Mouse (Mus musculus) stomach, embryonic 16.5 days (tissue): Measurements from ENCODE around the gene Adam33. TPM values are rescaled to one million over a fixed set of nuclear protein-coding genes. Genes with fewer than 3 reads are reported as not detected.

ENCODE experiments used
- ATAC-seq: fragments of 200-750 bp; cut with Nextera tagmentation; 2 replicates; pipeline ENCODE4 v1.8.0; 2017; ENCODE audit warnings: moderate number of reproducible peaks, moderate TSS enrichment; ENCODE audit not compliant: insufficient read depth, low FRiP score
- H3K27ac ChIP-seq: fragments of 300-500 bp; sonication (generic); 2 replicates; pipeline ENCODE4 v1.5.1; 2014; ENCODE audit warnings: low read length
- H3K27me3 ChIP-seq: fragments of 300-500 bp; sonication (generic); 2 replicates; pipeline ENCODE4 v1.6.1; 2014; ENCODE audit warnings: low read length, control low read depth, mixed read lengths; ENCODE audit not compliant: control insufficient read depth, insufficient read depth
- H3K36me3 ChIP-seq: fragments of 300-500 bp; sonication (generic); 2 replicates; pipeline ENCODE4 v1.6.1; 2014; ENCODE audit warnings: low read length; ENCODE audit not compliant: control insufficient read depth, insufficient read depth
- H3K4me1 ChIP-seq: fragments of 300-500 bp; sonication (generic); 2 replicates; pipeline ENCODE4 v1.6.1; 2014; ENCODE audit warnings: low read length, control low read depth, mixed read lengths; ENCODE audit not compliant: control insufficient read depth, insufficient read depth
- H3K4me2 ChIP-seq: fragments of 300-500 bp; sonication (generic); 2 replicates; pipeline ENCODE4 v1.6.1; 2014; ENCODE audit warnings: low read depth, low read length, mixed read lengths
- H3K4me3 ChIP-seq: fragments of 300-500 bp; sonication (generic); replicated peaks from 2 replicates; pipeline ENCODE4 v1.5.1; 2014; ENCODE audit warnings: mild to moderate bottlenecking, low read length
- H3K9ac ChIP-seq: fragments of 300-500 bp; sonication (generic); 2 replicates; pipeline ENCODE4 v1.6.1; 2014; ENCODE audit warnings: low read length
- H3K9me3 ChIP-seq: fragments of 300-500 bp; sonication (generic); replicated peaks from 2 replicates; pipeline ENCODE4 v1.6.1; 2016; ENCODE audit warnings: low read length, control low read depth; ENCODE audit not compliant: control insufficient read depth
- WGBS: fragments of 180-500 bp; shearing (Covaris S2); extraction: QIAGEN DNeasy Blood & Tissue Kit; methylation state at CpG from one replicate; pipeline ENCODE4 v1.1.7; 2014; 5-methylcytosine and 5-hydroxymethylcytosine counted together
- polyA plus RNA-seq: library from polyadenylated mRNA; unstranded; fragments of >200 nt; fragmentation: Nextera tagmentation; extraction: Ambion mirVana; gene quantifications from 2 replicates; pipeline ENCODE4 v1.2.1, GENCODE M21; 2015

The Adam33 gene
- polyA plus RNA-seq, 1 experiment from 2014 or later = 14.2 TPM

- H3K9ac ChIP-seq = peak overlapping the region; percentile 24; the same call in 1 of the 2 replicates
- H3K27me3 ChIP-seq = peaks cover 36% of the 10 kb centered on the region
- peak overlapping the region; percentile 47 for H3K4me2 ChIP-seq
- ATAC-seq = no peak
- H3K4me3 ChIP-seq = peak overlapping the region; percentile 36
- H3K36me3 ChIP-seq = no peaks in the 10 kb centered on the region
- 3% methylated on average over 45 of the region's 45 CpGs for WGBS
- peaks cover 16% of the 10 kb centered on the region for H3K4me1 ChIP-seq
- no peaks in the 10 kb centered on the region for H3K9me3 ChIP-seq
- H3K27ac ChIP-seq = no peak overlapping the region
Observed at GRCm38 (mm10) chr2:131053851-131054645, 9.6 kb downstream of the Adam33 start.

DNA sequence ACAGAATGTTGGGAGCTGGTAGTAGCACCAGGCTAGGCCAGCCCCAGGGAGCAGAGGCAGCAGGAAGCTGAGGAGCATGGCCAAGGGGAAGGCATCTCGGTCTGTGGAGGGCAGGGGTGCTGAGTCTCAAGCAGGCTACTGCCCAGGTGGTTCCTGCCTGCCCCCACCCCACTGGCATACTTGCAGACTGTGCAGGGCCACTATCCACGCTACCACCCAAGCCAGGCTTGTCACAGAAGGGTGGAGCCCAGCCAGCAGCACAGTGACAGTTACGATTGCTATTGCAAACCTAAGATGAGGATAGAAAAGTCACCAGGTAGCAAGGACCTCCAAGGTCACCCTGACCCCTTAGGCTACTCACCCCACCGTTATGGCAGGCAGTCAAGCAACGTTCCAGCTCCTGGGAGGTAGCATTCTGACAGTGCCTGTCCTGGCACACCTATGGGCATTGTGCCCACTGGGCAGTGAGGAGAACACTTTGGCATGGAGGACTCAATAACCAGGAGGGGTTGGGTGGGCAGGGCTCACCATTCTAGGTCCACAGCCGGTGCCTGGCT is 10.7 kb downstream of the Adam33 start:
- Histone ChIP-seq H3K36me3 (no peaks in the 10 kb centered on the region), H3K4me2 (no peak overlapping the region), H3K27ac (no peak overlapping the region), H3K9ac (no peak overlapping the region), H3K4me3 (no peak overlapping the region), H3K27me3 (peaks cover 36% of the 10 kb centered on the region), H3K9me3 (no peaks in the 10 kb centered on the region), H3K4me1 (peaks cover 16% of the 10 kb centered on the region)
- WGBS = 76% methylated on average over 6 of the region's 6 CpGs
- ATAC-seq = no peak

DNA sequence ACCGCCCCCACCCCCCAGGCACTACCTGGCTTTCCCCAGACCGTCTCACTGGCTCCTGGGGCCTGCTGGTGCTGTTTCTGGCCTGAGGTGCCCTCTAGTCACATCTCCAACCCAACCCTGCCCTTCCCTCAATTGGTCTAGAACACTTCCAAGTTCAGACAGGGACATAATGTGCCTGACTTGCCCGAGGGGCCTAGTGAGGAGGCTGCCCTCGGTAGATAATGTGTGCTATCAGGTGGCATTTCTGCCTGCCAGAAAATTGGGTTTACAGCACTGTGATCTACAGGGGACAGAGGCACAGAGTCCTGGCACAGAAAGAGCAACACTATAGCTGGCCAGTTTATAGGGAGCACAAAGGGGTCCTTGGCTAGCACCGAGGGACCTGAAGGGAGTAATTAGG is 11.6 kb downstream of the Adam33 start:
- no peak overlapping the region for H3K9ac ChIP-seq
- H3K4me1 ChIP-seq = peaks cover 16% of the 10 kb centered on the region
- no peak overlapping the region for H3K27ac ChIP-seq
- 71% methylated on average over 5 of the region's 5 CpGs for WGBS
- H3K27me3 ChIP-seq = peaks cover 36% of the 10 kb centered on the region
- no peak overlapping the region for H3K4me2 ChIP-seq
- no peak for ATAC-seq
- no peak overlapping the region for H3K4me3 ChIP-seq
- no peaks in the 10 kb centered on the region for H3K36me3 ChIP-seq
- no peaks in the 10 kb centered on the region for H3K9me3 ChIP-seq

GRCm38 (mm10) chr2:131046025-131046424 is 17.6 kb downstream of the Adam33 start:
- no peak overlapping the region for H3K4me3 ChIP-seq
- 65% methylated on average over 2 of the region's 2 CpGs for WGBS
- peaks cover 16% of the 10 kb centered on the region for H3K27me3 ChIP-seq
- H3K4me2 ChIP-seq = no peak overlapping the region
- no peak overlapping the region for H3K9ac ChIP-seq
- H3K27ac ChIP-seq = no peak overlapping the region
- H3K9me3 ChIP-seq = no peaks in the 10 kb centered on the region
- no peaks in the 10 kb centered on the region for H3K36me3 ChIP-seq
- peaks cover 16% of the 10 kb centered on the region for H3K4me1 ChIP-seq
- ATAC-seq = no peak

DNA sequence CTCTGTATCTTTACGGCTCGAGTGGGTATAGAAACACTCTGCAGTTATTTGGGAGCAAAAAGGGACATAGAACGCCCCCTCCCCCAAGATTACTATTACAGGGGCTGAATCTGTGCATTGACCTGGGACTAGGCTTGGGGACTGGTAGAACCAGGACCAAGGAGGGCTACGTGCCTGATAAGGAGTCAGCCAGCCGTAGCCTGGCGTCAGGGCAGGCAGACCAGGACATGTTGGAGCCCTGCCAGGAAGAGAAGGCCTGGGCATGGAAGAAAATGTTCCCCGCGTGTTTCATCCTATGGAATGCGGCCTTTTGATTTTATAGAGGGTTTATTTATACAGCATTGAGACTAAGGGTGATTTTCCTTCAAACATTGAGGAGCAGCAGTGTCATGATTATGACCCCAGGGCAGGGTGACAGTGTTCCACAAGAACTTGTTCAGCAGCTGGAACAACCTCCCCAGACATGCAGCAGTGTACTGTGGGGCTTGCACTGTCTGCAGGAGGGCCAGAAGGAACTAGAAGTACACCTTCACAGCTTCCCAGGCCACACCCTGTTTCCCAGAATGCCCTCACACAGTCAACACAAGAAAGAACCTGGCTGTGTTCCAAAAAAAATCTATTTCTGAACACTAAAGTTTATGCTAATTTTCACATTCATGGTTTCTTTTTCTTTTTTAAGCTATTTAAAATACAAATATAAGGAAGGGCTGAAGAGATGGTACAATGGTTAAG is 18.5 kb downstream of the Adam33 start:
- peak overlapping the region; percentile 64 for H3K27ac ChIP-seq
- peak; percentile 79; the same call in 1 of the 2 replicates for ATAC-seq
- H3K4me2 ChIP-seq = peak overlapping the region; percentile 26
- 51% methylated on average over 9 of the region's 9 CpGs for WGBS
- no peaks in the 10 kb centered on the region for H3K36me3 ChIP-seq
- H3K27me3 ChIP-seq = peaks cover 25% of the 10 kb centered on the region
- H3K9me3 ChIP-seq = no peaks in the 10 kb centered on the region
- H3K9ac ChIP-seq = no peak overlapping the region
- peaks cover 16% of the 10 kb centered on the region for H3K4me1 ChIP-seq
- H3K4me3 ChIP-seq = no peak overlapping the region

GRCm38 (mm10) chr2:131044354-131044852 is 19.2 kb downstream of the Adam33 start:
- Histone ChIP-seq H3K27me3 (peaks cover 32% of the 10 kb centered on the region), H3K4me3 (0 out of 2 replicates have a peak overlapping the region, but pooled peaks have one; percentile 13), H3K27ac (no peak overlapping the region), H3K4me1 (peaks cover 16% of the 10 kb centered on the region), H3K9ac (no peak overlapping the region), H3K4me2 (peak overlapping the region; percentile 26), H3K36me3 (no peaks in the 10 kb centered on the region), H3K9me3 (no peaks in the 10 kb centered on the region)
- peak; percentile 29; the same call in 1 of the 2 replicates for ATAC-seq
- 5% methylated on average over 7 of the region's 7 CpGs for WGBS

GRCm38 (mm10) chr2:131042988-131043387 is 20.6 kb downstream of the Adam33 start, which contains the start of gene Gfra4:
Gene Gfra4, minus strand, starts transcription at chr2:131043088.
- Histone ChIP-seq H3K27ac (no peak within 1 kb of the TSS), H3K4me3 (no peak within 1 kb of the TSS), H3K27me3 (peaks cover 32% of the 10 kb centered on the region), H3K9ac (no peak within 1 kb of the TSS), H3K9me3 (no peaks in the 10 kb centered on the region), H3K4me1 (peaks cover 16% of the 10 kb centered on the region), H3K36me3 (no peaks in the 10 kb centered on the region), H3K4me2 (no peak within 1 kb of the TSS)
- 74% methylated on average over 2 of the region's 2 CpGs for WGBS
- ATAC-seq = no peak

- ATAC-seq = peak; percentile 42
- Histone ChIP-seq H3K9ac (peak overlapping the region; percentile 74), H3K4me3 (peak overlapping the region; percentile 57), H3K27ac (no peak overlapping the region), H3K4me2 (peak overlapping the region; percentile 97), H3K36me3 (no peaks in the 10 kb centered on the region), H3K27me3 (peaks cover 32% of the 10 kb centered on the region), H3K9me3 (no peaks in the 10 kb centered on the region), H3K4me1 (peaks cover 16% of the 10 kb centered on the region)
- 3% methylated on average over 112 of the region's 115 CpGs for WGBS
Observed at GRCm38 (mm10) chr2:131040854-131041825, 22.5 kb downstream of the Adam33 start.
